In genomic region chr1:25510321-25511055, GRCm38 (mm10) we compare ENCODE assay signal across 8 mouse cellular contexts.
A peak's percentile ranks its signal among the peaks of the same experiment; 100 is the strongest.
DNase-seq lines count a peak whose midpoint lies in the region; ATAC-seq and TF ChIP-seq lines count a peak whose summit lies in the region.

No protein-coding gene starts in this region.

- no peaks in the 10 kb centered on the region for H3K9me3 ChIP-seq in intestine, postnatal 0 days (ENCODE audit: control insufficient read depth)
- H3K9me3 ChIP-seq in intestine, embryonic 15.5 days, result no peaks in the 10 kb centered on the region
- H3K9me3 ChIP-seq in MEL (replicated peaks; ENCODE audit: insufficient read depth, low read length), result no peaks in the 10 kb centered on the region

- intact Hi-C loops in gastrocnemius, postnatal 36 days (cut with DNase I), result loop anchor here (5.0 kb wide), 1 partner anchor 107 kb away; no protein-coding TSS in a partner anchor

- no peak for ATAC-seq in intestine, postnatal 0 days
- no peak for ATAC-seq in intestine, embryonic 15.5 days

- no peak overlapping the region for H3K4me2 ChIP-seq in intestine, postnatal 0 days (replicated peaks; ENCODE audit: low read depth)
- no peak overlapping the region for H3K4me2 ChIP-seq in intestine, embryonic 15.5 days (replicated peaks)

- H3K4me3 ChIP-seq in intestine, postnatal 0 days (ENCODE audit: low read depth, low read length), result no peak overlapping the region
- H3K4me3 ChIP-seq in intestine, embryonic 15.5 days (replicated peaks), result no peak overlapping the region
- H3K4me3 ChIP-seq in MEL (ENCODE audit: control insufficient read depth in 1 of 2, insufficient read depth in 1 of 2, low read depth in 2 of 2, low read length in 2 of 2), result no peak overlapping the region

- no peak overlapping the region for H3K27ac ChIP-seq in intestine, postnatal 0 days (ENCODE audit: low read depth, low read length)
- no peak overlapping the region for H3K27ac ChIP-seq in intestine, embryonic 15.5 days
- no peak overlapping the region for H3K27ac ChIP-seq in MEL (ENCODE audit: control insufficient read depth, low read depth, low read length)

- 59% methylated on average over 10 of the region's 10 CpGs for WGBS in intestine, postnatal 0 days
- WGBS in intestine, embryonic 15.5 days, result 59% methylated on average over 10 of the region's 10 CpGs

- H3K4me1 ChIP-seq in intestine, postnatal 0 days (replicated peaks; ENCODE audit: control insufficient read depth, insufficient read depth, low read length), result no peaks in the 10 kb centered on the region
- no peaks in the 10 kb centered on the region for H3K4me1 ChIP-seq in intestine, embryonic 15.5 days (replicated peaks)
- H3K4me1 ChIP-seq in MEL (ENCODE audit: control insufficient read depth in 1 of 2, insufficient read depth in 2 of 2, low read length in 2 of 2), result no peaks in the 10 kb centered on the region

- no peaks in the 10 kb centered on the region for H3K79me2 ChIP-seq in MEL (ENCODE audit: control insufficient read depth, insufficient read depth, low read length, poor library complexity)

- no peak overlapping the region for H3K9ac ChIP-seq in intestine, postnatal 0 days (ENCODE audit: low read depth, low read length)
- no peak overlapping the region for H3K9ac ChIP-seq in intestine, embryonic 15.5 days
- H3K9ac ChIP-seq in MEL (ENCODE audit: control insufficient read depth, low read depth, low read length, poor library complexity, severe bottlenecking), result no peak overlapping the region

- H3K36me3 ChIP-seq in intestine, postnatal 0 days (ENCODE audit: control insufficient read depth, insufficient read depth), result no peaks in the 10 kb centered on the region
- no peaks in the 10 kb centered on the region for H3K36me3 ChIP-seq in intestine, embryonic 15.5 days
- no peaks in the 10 kb centered on the region for H3K36me3 ChIP-seq in MEL (ENCODE audit: control insufficient read depth in 1 of 2, insufficient read depth in 2 of 2, low read length in 2 of 2)

- peak; percentile 66 for TF ChIP-seq RAD21 in MEL (IDR thresholded peaks at IDR 0.05; ENCODE audit: low read depth, low read length)

- no peak for TF ChIP-seq EP300 in MEL (IDR thresholded peaks at IDR 0.05; ENCODE audit: low read depth in 1 of 2, low read length in 2 of 2)

- no peak for TF ChIP-seq POLR2A in MEL (IDR thresholded peaks at IDR 0.05; ENCODE audit: control insufficient read depth in 1 of 2, insufficient read depth in 1 of 2, low read depth in 1 of 2, low read length in 2 of 2, poor library complexity in 1 of 2)

- peak; percentile 82 for TF ChIP-seq CTCF in intestine, postnatal 0 days (IDR thresholded peaks at IDR 0.05; ENCODE audit: low read depth)
- peak; percentile 34 to 80 (median 57) for TF ChIP-seq CTCF in MEL (IDR thresholded peaks at IDR 0.05 in 2 of 3, conservative IDR thresholded peaks at IDR 0.05 in 1 of 3; ENCODE audit: control insufficient read depth in 1 of 3, insufficient read depth in 1 of 3, low read depth in 2 of 3, low read length in 3 of 3, poor library complexity in 1 of 3, severe bottlenecking in 1 of 3)

- H3K27me3 ChIP-seq in intestine, postnatal 0 days (replicated peaks; ENCODE audit: control insufficient read depth, insufficient read depth, low read length), result no peaks in the 10 kb centered on the region
- no peaks in the 10 kb centered on the region for H3K27me3 ChIP-seq in intestine, embryonic 15.5 days (replicated peaks)
- no peaks in the 10 kb centered on the region for H3K27me3 ChIP-seq in MEL (ENCODE audit: control insufficient read depth in 1 of 2, insufficient read depth in 2 of 2, low read length in 2 of 2)

- DNase-seq in MEL (ENCODE audit: low read depth, low spot score), result peak; percentile 16
- DNase-seq in cerebellum, postnatal 36 days, result peak; percentile 11 to 40
- peak; percentile 1 for DNase-seq in induced T-regulatory cell, adult 2 months (ENCODE audit: low read depth)
- peak; percentile 40 for DNase-seq in retina, postnatal 7 days (ENCODE audit: low read depth, low spot score)
- no peak for DNase-seq in thymus, adult 18-20 months
- no peak for DNase-seq in gastrocnemius, postnatal 36 days

TF ChIP-seq in MEL, 35 proteins besides CTCF, POLR2A, EP300 and RAD21:
- TF ChIP-seq SMC3 (IDR thresholded peaks at IDR 0.05; ENCODE audit: low read depth, low read length), result peak; percentile 63
- peak; percentile 37 for TF ChIP-seq ZC3H11A (IDR thresholded peaks at IDR 0.05; ENCODE audit: low read depth, low read length)
- no peak for TF ChIP-seq MAZ (IDR thresholded peaks at IDR 0.05; ENCODE audit: low read depth, low read length)
TF ChIP-seq in MEL: peak in this region for 2.

Comparison
In these comparisons a context has a peak if more than half of its experiments do, and no peak if none do; other contexts are left out.
1. DNase-seq: peak in MEL (single experiment), cerebellum, postnatal 36 days (2 of 2), induced T-regulatory cell, adult 2 months (single experiment) and retina, postnatal 7 days (single experiment); none in thymus, adult 18-20 months (0 of 2) and gastrocnemius, postnatal 36 days (0 of 2).